Mouse (Mus musculus) neural tube, embryonic 12.5 days (tissue): Measurements from ENCODE around the gene Klrg2. TPM values are rescaled to one million over a fixed set of nuclear protein-coding genes. Genes with fewer than 3 reads are reported as not detected.

Source experiments
- ATAC-seq: fragments of 200-750 bp; cut with Nextera tagmentation; 2 replicates; pipeline ENCODE4 v1.8.0; 2017; ENCODE audit warnings: low read depth, mild to moderate bottlenecking, moderate TSS enrichment, moderate library complexity; ENCODE audit not compliant: low FRiP score
- H3K27ac ChIP-seq: fragments of 300-500 bp; sonication (generic); 2 replicates; pipeline ENCODE4 v1.5.1; 2016
- H3K27me3 ChIP-seq: fragments of 300-500 bp; sonication (generic); replicated peaks from 2 replicates; pipeline ENCODE4 v1.6.1; 2016; ENCODE audit warnings: mild to moderate bottlenecking
- H3K36me3 ChIP-seq: fragments of 300-500 bp; sonication (generic); 2 replicates; pipeline ENCODE4 v1.6.1; 2016; ENCODE audit warnings: mild to moderate bottlenecking
- H3K4me1 ChIP-seq: fragments of 300-500 bp; sonication (generic); 2 replicates; pipeline ENCODE4 v1.6.1; 2016
- H3K4me2 ChIP-seq: fragments of 300-500 bp; sonication (generic); replicated peaks from 2 replicates; pipeline ENCODE4 v1.6.1; 2016; ENCODE audit warnings: mild to moderate bottlenecking
- H3K4me3 ChIP-seq: fragments of 300-500 bp; sonication (generic); 2 replicates; pipeline ENCODE4 v1.5.1; 2016
- H3K9ac ChIP-seq: fragments of 300-500 bp; sonication (generic); 2 replicates; pipeline ENCODE4 v1.6.1; 2016; ENCODE audit warnings: mild to moderate bottlenecking
- H3K9me3 ChIP-seq: fragments of 300-500 bp; sonication (generic); 2 replicates; pipeline ENCODE4 v1.6.1; 2016; ENCODE audit warnings: mild to moderate bottlenecking
- WGBS: fragments of 180-500 bp; shearing (Covaris S2); methylation state at CpG from one replicate; pipeline ENCODE4 v1.1.7; 2016; 5-methylcytosine and 5-hydroxymethylcytosine counted together
- polyA plus RNA-seq: library from polyadenylated mRNA; unstranded; fragments of >200 nt; fragmentation: Nextera tagmentation; extraction: Ambion mirVana; gene quantifications from 2 replicates; pipeline ENCODE4 v1.2.1, GENCODE M21; 2016

The Klrg2 gene
- polyA plus RNA-seq, 1 experiment from 2014 or later = 0.14 TPM

DNA sequence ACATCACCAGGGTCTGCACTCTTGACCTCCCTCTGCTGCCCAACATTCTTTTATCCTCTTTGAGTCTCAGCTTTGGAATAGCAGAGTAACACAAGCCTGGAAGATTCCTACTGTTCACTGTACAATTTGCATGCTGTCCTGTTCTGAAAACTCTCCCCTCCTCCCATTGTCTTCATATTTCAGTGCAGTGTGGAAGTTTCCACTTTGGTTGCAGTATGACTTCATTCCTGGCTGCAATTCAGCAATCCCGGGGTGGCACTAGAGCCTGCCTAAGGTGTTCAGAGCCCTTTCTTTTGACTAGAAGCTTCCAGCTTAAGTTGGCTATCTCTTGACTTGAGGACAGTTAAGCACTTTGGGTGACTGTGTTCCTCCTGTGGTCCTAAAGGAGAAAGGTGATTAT lies 12.6 kb downstream of the Klrg2 start:
- H3K9me3 ChIP-seq = no peaks in the 10 kb centered on the region
- no peaks in the 10 kb centered on the region for H3K27me3 ChIP-seq
- no peaks in the 10 kb centered on the region for H3K4me1 ChIP-seq
- H3K4me2 ChIP-seq = no peak overlapping the region
- WGBS = 94% methylated on average over 1 of the region's 1 CpGs
- H3K4me3 ChIP-seq = no peak overlapping the region
- no peak for ATAC-seq
- no peak overlapping the region for H3K9ac ChIP-seq
- H3K36me3 ChIP-seq = peaks cover 24% of the 10 kb centered on the region
- no peak overlapping the region for H3K27ac ChIP-seq

DNA sequence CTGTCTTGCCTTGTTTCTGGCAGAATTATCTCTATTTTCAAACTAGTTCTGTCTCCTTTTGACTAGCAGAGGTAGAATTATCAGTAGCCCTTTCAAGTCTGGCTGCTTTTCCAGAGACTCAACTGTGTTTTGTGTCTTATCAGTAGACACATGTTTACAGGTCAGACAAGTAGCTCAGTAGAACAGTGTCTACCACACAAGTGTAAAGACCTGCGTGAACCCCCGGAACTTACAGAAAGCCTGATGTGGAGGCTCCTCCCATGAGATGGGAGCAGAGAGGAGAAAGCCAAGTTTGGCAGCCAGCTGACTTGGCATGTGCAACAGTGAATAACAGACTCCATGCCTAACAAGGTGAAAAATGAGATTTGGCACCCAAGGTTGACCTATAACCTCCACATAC lies 13.6 kb downstream of the Klrg2 start:
- ATAC-seq = no peak
- Histone ChIP-seq H3K9ac (no peak overlapping the region), H3K27me3 (no peaks in the 10 kb centered on the region), H3K4me1 (no peaks in the 10 kb centered on the region), H3K4me3 (no peak overlapping the region), H3K9me3 (no peaks in the 10 kb centered on the region), H3K36me3 (peaks cover 33% of the 10 kb centered on the region), H3K4me2 (no peak overlapping the region), H3K27ac (no peak overlapping the region)
- 91% methylated on average over 2 of the region's 2 CpGs for WGBS

DNA sequence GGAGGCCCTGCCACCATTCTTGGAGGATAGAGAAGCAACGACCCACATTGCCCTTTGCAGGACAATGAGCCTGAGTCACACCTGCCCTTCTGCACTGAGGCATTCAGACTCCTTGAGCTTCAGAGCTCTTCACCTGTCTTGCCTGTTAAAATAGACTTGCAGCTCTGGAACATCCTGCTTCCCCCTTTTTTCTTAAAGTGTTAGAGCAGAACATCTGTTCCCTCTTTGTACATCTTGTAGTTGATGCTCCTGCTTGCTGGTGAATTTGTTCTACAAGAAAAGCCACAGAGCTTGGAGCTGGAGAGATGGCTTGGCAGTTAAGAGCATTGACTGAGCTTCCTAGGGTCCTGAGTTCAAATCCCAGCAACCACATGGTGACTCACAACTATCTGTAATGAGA lies 14.6 kb downstream of the Klrg2 start:
- Histone ChIP-seq H3K4me3 (no peak overlapping the region), H3K4me1 (no peaks in the 10 kb centered on the region), H3K9ac (no peak overlapping the region), H3K27me3 (no peaks in the 10 kb centered on the region), H3K4me2 (no peak overlapping the region), H3K9me3 (no peaks in the 10 kb centered on the region), H3K36me3 (peaks cover 37% of the 10 kb centered on the region), H3K27ac (no peak overlapping the region)
- 86% methylated on average over 1 of the region's 1 CpGs for WGBS
- ATAC-seq = no peak

DNA sequence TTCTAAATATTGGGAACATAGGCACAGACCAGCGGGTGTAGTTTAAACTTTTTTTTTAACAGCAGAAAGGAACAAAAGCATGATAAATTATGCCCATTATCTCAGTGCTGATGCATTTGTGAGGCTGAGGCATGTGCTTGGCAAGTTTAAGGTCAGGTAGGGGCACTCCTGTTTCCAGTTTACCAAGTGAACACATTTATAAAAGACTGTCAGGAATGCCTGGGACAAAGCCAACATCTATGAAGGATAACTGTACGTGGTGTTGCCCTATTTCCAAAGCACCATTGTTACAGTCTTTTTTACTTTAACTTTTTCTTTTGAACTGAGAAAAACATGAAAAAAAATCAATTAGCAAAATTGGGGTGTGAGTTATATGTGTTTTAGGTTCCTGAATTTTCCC lies 27.1 kb downstream of the Klrg2 start:
- peaks cover 31% of the 10 kb centered on the region for H3K36me3 ChIP-seq
- H3K4me3 ChIP-seq = no peak overlapping the region
- ATAC-seq = no peak
- no peak overlapping the region for H3K9ac ChIP-seq
- no peak overlapping the region for H3K27ac ChIP-seq
- 90% methylated on average over 2 of the region's 2 CpGs for WGBS
- H3K4me2 ChIP-seq = no peak overlapping the region
- H3K4me1 ChIP-seq = no peaks in the 10 kb centered on the region
- no peaks in the 10 kb centered on the region for H3K9me3 ChIP-seq
- no peaks in the 10 kb centered on the region for H3K27me3 ChIP-seq

DNA sequence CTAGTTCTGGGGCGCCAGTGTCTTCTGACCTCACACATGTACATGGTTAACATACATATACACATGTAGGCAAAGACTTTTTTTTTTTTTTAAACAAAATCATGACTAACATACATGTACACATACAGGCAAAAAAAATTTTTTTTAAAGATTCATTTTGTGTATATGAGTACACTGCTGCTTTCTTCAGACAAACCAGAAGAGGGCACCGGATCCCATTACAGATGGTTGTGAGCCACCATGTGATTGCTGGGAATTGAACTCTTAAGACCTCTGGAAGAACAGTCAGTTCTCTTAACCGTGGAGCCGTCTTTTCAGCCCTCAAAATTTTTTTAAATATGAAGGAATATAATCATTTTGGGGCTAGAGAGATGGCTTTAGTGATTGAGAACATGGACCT lies 39.6 kb downstream of the Klrg2 start:
- Histone ChIP-seq H3K4me2 (no peak overlapping the region), H3K27ac (no peak overlapping the region), H3K9me3 (no peaks in the 10 kb centered on the region), H3K27me3 (no peaks in the 10 kb centered on the region), H3K4me1 (no peaks in the 10 kb centered on the region), H3K9ac (no peak overlapping the region), H3K36me3 (peaks cover 54% of the 10 kb centered on the region), H3K4me3 (no peak overlapping the region)
- ATAC-seq = no peak
- 95% methylated on average over 4 of the region's 4 CpGs for WGBS

DNA sequence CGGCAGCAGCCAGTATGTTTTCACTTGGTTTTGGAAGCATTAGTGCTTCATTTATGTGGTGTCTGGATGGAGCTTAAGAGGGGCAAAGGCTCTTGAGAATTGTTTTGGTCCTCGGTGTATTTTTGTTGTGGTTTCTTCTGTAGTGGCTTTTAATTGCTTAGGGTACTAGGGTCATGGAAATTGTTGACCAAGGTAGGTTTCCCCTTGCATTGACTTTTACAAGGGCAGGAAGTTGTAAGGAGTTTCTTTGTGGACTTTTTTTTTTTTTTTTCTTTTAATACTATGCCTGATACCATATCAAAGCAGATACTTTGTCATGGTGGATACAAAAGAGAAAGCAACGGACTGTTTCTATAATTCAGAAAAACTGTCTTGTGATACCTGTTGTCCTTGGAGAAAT lies 55.3 kb downstream of the Klrg2 start:
- Histone ChIP-seq H3K4me1 (no peaks in the 10 kb centered on the region), H3K9me3 (no peaks in the 10 kb centered on the region), H3K9ac (no peak overlapping the region), H3K4me2 (no peak overlapping the region), H3K36me3 (peaks cover 26% of the 10 kb centered on the region), H3K27ac (no peak overlapping the region), H3K27me3 (no peaks in the 10 kb centered on the region), H3K4me3 (no peak overlapping the region)
- 92% methylated on average over 3 of the region's 3 CpGs for whole genome bisulfite sequencing
- no peak for ATAC-seq

DNA sequence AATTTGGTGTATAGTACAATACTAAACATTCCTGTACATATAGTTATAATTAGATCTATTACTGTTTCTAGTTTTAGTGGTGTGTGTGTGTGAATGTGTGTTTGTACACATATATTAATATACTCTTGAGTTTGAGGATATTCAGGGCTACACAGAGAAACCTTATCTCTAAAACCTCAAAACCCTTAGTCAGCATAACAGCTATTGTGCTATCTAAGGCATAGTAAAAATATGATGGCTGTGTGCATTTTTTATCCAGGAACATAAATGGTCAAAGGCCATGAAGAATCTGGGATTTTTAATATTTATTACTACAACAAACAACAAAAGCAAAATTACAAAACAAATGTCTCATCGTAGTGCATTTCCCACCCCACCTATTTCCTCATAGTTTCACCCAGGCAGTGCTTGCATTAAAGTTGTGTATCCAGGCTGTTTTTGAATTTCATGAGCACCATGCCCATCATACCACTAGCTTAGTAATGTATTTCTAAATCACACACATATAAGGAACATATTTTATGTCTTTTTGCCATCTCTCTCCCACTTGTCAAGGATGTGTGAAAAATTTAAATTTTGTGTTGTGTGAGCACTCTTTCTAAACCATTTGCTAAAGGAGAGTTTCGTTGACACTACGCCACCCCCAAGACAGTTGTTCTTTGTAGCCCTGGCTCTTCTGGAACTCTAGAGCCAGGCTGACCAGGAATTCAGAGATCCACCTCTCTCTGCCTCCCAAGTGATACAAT lies 56.8 kb downstream of the Klrg2 start:
- no peak for ATAC-seq
- H3K9ac ChIP-seq = no peak overlapping the region
- H3K36me3 ChIP-seq = peaks cover 17% of the 10 kb centered on the region
- no peaks in the 10 kb centered on the region for H3K27me3 ChIP-seq
- H3K4me3 ChIP-seq = no peak overlapping the region
- H3K27ac ChIP-seq = no peak overlapping the region
- no peaks in the 10 kb centered on the region for H3K4me1 ChIP-seq
- H3K4me2 ChIP-seq = no peak overlapping the region
- WGBS = 98% methylated on average over 3 of the region's 3 CpGs
- no peaks in the 10 kb centered on the region for H3K9me3 ChIP-seq

DNA sequence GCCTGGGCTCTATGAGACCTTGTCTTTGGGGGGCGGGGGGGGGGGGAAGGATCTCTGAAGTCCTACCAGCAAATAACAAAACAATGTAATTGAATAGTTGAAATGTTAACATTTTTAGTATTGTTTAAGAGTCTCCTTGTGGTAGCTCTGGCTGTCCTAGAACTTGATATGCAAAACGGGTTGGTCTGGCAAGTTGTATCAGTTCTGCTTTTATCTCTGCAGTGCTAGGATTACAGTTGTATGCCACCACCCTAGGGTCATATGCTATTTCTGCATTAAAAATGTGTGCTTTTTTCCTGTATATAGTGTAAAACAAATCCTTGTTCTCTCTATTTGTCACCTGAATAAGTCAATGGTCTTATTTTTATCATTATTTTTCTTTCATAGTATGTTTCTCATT lies 60.9 kb downstream of the Klrg2 start:
- no peak overlapping the region for H3K27ac ChIP-seq
- no peak overlapping the region for H3K4me3 ChIP-seq
- no peaks in the 10 kb centered on the region for H3K27me3 ChIP-seq
- H3K4me2 ChIP-seq = no peak overlapping the region
- peaks cover 23% of the 10 kb centered on the region for H3K36me3 ChIP-seq
- H3K9me3 ChIP-seq = no peaks in the 10 kb centered on the region
- WGBS = 94% methylated on average over 2 of the region's 2 CpGs
- ATAC-seq = no peak
- H3K9ac ChIP-seq = no peak overlapping the region
- no peaks in the 10 kb centered on the region for H3K4me1 ChIP-seq

Other genes with a start within 250 kb of the Klrg2 start
- 30.2 and 32.8 TPM in 2 replicates for gene Ubn2, start 203.3 kb downstream of the Klrg2 start, polyA plus RNA-seq
- 124 and 126 TPM in 2 replicates for gene Fmc1, start 103.7 kb downstream of the Klrg2 start, polyA plus RNA-seq
- gene Luc7l2, start 85.9 kb downstream of the Klrg2 start, polyA plus RNA-seq = 46.9 and 50.7 TPM in 2 replicates
- 7.3 and 7.8 TPM in 2 replicates for gene Clec2l, start 25.8 kb upstream of the Klrg2 start, polyA plus RNA-seq
- 2.0 and 2.3 TPM in 2 replicates for gene Tbxas1, start 238.2 kb upstream of the Klrg2 start, polyA plus RNA-seq
- gene Hipk2, start 238.9 kb upstream of the Klrg2 start, polyA plus RNA-seq = 32.7 and 38.8 TPM in 2 replicates